Mouse (Mus musculus) adipocyte (in vitro differentiated cells): ENCODE results near the gene Itga2.

Source experiments
- DNase-seq: peaks from one replicate; pipeline ENCODE4 v3.0.0-alpha.2; 2016; ENCODE audit warnings: low spot score

Gene Itga2

GRCm38 (mm10) chr13:114931775-114932294, at the start of gene Itga2:
Gene Itga2 (minus strand): TSS chr13:114932100.
- DNase-seq: no peak

GRCm38 (mm10) chr13:114980831-114981419, 49.0 kb upstream of the Itga2 start:
- DNase-seq: peak; percentile 8

- no peak for DNase-seq
These were observed 42.7 kb upstream of the Itga2 start for GRCm38 (mm10) chr13:114974484-114975042.

DNA sequence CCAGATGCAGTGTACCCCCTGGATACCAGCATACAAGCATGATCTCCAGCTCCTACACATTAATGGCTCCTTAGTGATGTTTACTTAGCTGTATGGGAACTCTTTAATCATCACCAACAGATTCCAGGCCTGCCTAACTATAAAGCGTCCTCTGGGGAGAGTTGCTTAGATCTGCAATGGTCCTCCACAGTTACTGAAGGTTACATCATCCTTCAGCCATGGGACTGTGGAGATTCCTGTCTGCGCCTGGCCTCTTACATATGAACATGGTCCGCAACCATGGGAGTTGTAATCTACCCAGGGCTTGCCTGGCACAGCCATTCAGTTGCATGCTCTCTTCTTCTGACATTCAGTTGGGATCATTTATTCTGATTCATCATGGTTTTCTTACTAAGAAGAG, 40.0 kb upstream of the Itga2 start:
- no peak for DNase-seq

DNA sequence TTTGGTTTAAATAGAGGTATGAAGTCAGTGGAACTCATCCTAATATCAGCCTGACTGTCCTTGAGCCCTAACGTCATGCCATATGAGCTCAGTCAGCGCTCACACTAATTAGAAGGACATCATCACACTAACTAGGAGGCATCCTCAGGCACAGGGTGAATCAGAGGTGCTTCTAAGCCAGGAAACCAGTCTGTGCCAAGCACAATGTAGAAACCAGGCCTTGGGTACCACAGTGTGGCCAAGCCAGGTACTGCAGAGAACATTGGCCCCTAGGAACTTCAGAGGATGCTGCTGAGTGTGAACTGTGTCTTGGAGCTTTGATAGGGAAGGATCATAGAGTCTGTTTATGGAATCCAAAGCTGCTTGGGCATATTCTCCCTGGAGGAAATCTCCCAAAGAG, 32.3 kb upstream of the Itga2 start:
- peak; percentile 84 for DNase-seq

GRCm38 (mm10) chr13:114954516-114954915, 22.6 kb upstream of the Itga2 start:
- no peak for DNase-seq

DNA sequence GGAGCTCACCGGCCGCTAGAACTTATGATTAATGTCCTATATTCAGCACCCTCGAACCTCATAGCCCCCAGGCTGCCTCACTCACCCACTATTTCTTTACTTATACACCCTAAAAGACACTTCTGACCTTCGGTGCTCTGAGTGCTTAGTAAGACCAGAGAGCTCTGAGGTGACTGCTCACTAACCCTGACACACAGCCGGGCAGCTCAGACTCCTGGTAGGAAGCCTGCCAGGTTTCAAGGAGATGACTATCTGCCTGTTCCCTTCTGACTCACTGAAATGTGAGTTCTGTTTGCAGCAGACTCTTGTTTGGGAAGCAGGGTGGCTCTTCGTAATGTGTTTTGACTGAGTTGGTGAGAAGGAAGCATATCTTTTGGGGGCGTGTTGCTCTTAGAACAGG, 1.6 kb upstream of the Itga2 start:
- peak; percentile 8 for DNase-seq

DNA sequence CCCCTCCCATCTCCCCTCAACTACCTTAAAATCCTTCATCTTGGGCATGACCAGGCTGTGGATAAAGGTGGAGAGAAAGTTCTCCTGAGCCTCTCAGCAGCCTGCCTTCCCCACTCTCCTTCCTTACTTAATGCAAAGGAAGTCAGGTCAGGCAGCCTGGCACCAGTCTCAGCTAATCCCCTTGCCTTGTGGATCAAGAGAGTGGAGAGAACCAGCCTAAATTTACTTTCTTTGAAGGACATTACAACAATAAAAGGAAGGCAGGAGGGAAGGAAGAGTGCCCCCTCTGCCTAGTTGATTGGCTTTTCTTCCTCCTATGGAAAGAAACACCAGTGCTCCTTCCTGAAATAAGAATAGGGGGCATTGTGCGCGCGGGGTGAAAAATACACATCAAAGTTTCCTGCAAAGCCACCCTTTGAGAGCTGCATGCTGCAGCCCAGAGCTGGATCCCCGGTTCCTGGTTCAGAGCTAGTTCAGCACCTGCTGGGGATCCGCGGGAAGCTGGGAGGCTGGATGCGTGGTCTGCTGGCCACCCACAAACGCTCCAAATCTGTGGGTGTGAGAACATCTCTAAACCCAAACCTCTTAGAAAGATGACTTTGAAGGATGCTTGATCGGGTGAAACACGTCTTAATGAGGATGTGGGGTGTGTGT, 777 bp downstream of the Itga2 start:
- no peak for DNase-seq

DNA sequence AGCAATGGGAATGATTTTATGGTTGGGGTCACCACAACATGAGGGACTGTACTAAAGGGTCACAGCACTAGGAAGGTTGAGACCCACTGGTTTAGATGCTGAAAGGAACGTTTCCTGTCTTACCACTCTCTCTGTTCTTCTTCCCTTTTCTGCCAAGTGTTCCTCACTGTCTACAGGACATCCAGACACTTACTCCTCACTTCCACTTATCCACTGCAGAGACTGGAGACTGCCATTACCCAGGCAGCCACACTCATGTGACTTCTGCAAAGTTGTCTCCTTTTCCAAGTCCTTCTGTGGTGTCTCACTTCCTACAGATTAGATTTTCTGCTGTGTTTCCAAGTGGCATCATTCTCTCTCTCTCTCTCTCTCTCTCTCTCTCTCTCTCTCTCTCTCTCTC, 7.1 kb downstream of the Itga2 start:
- no peak for DNase-seq

GRCm38 (mm10) chr13:114923331-114923730, 8.6 kb downstream of the Itga2 start:
- DNase-seq: no peak

- no peak for DNase-seq
These were observed 16.1 kb downstream of the Itga2 start for GRCm38 (mm10) chr13:114915767-114916166.

- no peak for DNase-seq
These were observed 16.9 kb downstream of the Itga2 start for GRCm38 (mm10) chr13:114914963-114915362.

GRCm38 (mm10) chr13:114914559-114914958, 17.3 kb downstream of the Itga2 start:
- no peak for DNase-seq

- no peak for DNase-seq
These were observed 21.3 kb downstream of the Itga2 start for GRCm38 (mm10) chr13:114910629-114911028.

- no peak for DNase-seq
These were observed 22.4 kb downstream of the Itga2 start for GRCm38 (mm10) chr13:114909514-114909913.

DNA sequence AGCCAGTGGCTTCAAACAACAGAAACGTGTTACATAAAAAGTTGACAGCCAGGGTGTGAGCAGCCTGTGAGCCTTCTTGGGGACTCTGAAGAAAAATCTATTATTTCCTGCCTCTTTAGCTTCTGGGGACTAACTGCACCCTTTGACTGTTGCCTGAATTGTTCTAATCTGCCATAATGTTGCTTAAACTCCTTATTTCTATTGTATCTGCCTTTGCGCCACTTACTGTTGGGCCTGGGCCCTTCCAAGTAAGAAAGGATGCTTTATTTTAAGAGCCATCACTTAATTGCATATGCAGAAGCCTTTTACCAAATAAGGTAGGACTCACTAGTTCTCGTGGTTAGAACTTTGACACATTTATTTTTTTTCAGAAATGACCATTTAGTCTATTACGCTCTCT, 24.0 kb downstream of the Itga2 start:
- DNase-seq: no peak

GRCm38 (mm10) chr13:114896751-114897386, 35.0 kb downstream of the Itga2 start:
- DNase-seq: peak; percentile 59

DNA sequence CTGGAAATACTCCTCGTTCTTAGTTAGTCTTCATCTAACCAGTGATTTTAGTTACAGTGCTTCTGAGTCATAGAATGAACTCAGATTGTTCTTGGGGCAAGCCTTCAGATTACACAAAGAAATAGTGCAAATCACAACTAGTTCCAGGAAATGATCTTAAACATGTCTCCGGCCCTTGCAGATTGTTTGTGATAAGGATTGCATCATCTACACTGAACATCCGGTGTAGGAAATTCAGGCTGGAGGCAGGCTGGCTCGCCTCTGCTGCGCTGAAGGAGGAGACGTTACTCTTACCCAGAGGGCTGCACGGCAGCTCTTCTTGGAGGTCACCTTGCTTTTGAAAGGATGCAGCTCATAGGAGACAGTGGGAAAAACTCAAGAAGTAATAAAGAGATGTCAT, 36.0 kb downstream of the Itga2 start:
- no peak for DNase-seq

GRCm38 (mm10) chr13:114894718-114895117, 37.2 kb downstream of the Itga2 start:
- no peak for DNase-seq

GRCm38 (mm10) chr13:114891655-114892054, 40.2 kb downstream of the Itga2 start:
- DNase-seq: no peak

- DNase-seq: no peak
These were observed 44.2 kb downstream of the Itga2 start for GRCm38 (mm10) chr13:114887695-114888094.

- DNase-seq: no peak
These were observed 44.6 kb downstream of the Itga2 start for GRCm38 (mm10) chr13:114887293-114887692.

- no peak for DNase-seq
These were observed 46.7 kb downstream of the Itga2 start for GRCm38 (mm10) chr13:114885171-114885570.
